Mouse (Mus musculus) hindbrain, embryonic 16.5 days (tissue): ENCODE data around the gene Cnpy1. TPM values are rescaled to one million over a fixed set of nuclear protein-coding genes. Genes with fewer than 3 reads are reported as not detected.

Source experiments
- ATAC-seq: fragments of 200-750 bp; cut with Nextera tagmentation; 2 replicates; pipeline ENCODE4 v1.8.0; 2017; ENCODE audit warnings: moderate TSS enrichment, moderate library complexity
- H3K27ac ChIP-seq: fragments of 300-500 bp; sonication (generic); 2 replicates; pipeline ENCODE4 v1.5.1; 2014; ENCODE audit warnings: low read depth, mild to moderate bottlenecking, control low read depth, low read length, moderate library complexity
- H3K27me3 ChIP-seq: fragments of 300-500 bp; sonication (generic); replicated peaks from 2 replicates; pipeline ENCODE4 v1.6.1; 2014; ENCODE audit warnings: low read length; ENCODE audit not compliant: control insufficient read depth, insufficient read depth
- H3K36me3 ChIP-seq: fragments of 300-500 bp; sonication (generic); 2 replicates; pipeline ENCODE4 v1.6.1; 2014; ENCODE audit warnings: mild to moderate bottlenecking, low read length, moderate library complexity, mixed read lengths; ENCODE audit not compliant: control insufficient read depth, insufficient read depth
- H3K4me1 ChIP-seq: fragments of 300-500 bp; sonication (generic); 2 replicates; pipeline ENCODE4 v1.6.1; 2014; ENCODE audit warnings: low read depth, low read length; ENCODE audit not compliant: control insufficient read depth, insufficient read depth
- H3K4me2 ChIP-seq: fragments of 300-500 bp; sonication (generic); 2 replicates; pipeline ENCODE4 v1.6.1; 2014; ENCODE audit warnings: mild to moderate bottlenecking, low read length, control low read depth, moderate library complexity
- H3K4me3 ChIP-seq: fragments of 300-500 bp; sonication (generic); 2 replicates; pipeline ENCODE4 v1.5.1; 2014; ENCODE audit warnings: mild to moderate bottlenecking, low read length, control low read depth, moderate library complexity
- H3K9ac ChIP-seq: fragments of 300-500 bp; sonication (generic); 2 replicates; pipeline ENCODE4 v1.6.1; 2014; ENCODE audit warnings: low read depth, mild to moderate bottlenecking, control low read depth, low read length, moderate library complexity
- H3K9me3 ChIP-seq: fragments of 300-500 bp; sonication (generic); 2 replicates; pipeline ENCODE4 v1.6.1; 2014; ENCODE audit warnings: mild to moderate bottlenecking, low read length, moderate library complexity; ENCODE audit not compliant: control insufficient read depth
- WGBS: fragments of 180-500 bp; shearing (Covaris S2); extraction: QIAGEN DNeasy Blood & Tissue Kit; methylation state at CpG from one replicate; pipeline ENCODE4 v1.1.7; 2014; 5-methylcytosine and 5-hydroxymethylcytosine counted together
- polyA plus RNA-seq: library from polyadenylated mRNA; unstranded; fragments of >200 nt; fragmentation: Nextera tagmentation; extraction: Ambion mirVana; gene quantifications from 2 replicates; pipeline ENCODE4 v1.2.1, GENCODE M21; 2015

The Cnpy1 gene
- polyA plus RNA-seq, 1 experiment from 2014 or later = 25.0 TPM

GRCm38 (mm10) chr5:28250479-28250878 is 4.9 kb upstream of the Cnpy1 start:
- WGBS = 94% methylated on average over 2 of the region's 2 CpGs
- H3K4me2 ChIP-seq = no peak overlapping the region
- H3K36me3 ChIP-seq = no peaks in the 10 kb centered on the region
- no peak for ATAC-seq
- no peaks in the 10 kb centered on the region for H3K9me3 ChIP-seq
- no peak overlapping the region for H3K4me3 ChIP-seq
- no peak overlapping the region for H3K27ac ChIP-seq
- no peak overlapping the region for H3K9ac ChIP-seq
- H3K27me3 ChIP-seq = no peaks in the 10 kb centered on the region
- peaks cover 7% of the 10 kb centered on the region for H3K4me1 ChIP-seq

GRCm38 (mm10) chr5:28245121-28245520 is 485 bp downstream of the Cnpy1 start:
- H3K9ac ChIP-seq = no peak overlapping the region
- H3K4me1 ChIP-seq = no peaks in the 10 kb centered on the region
- no peaks in the 10 kb centered on the region for H3K36me3 ChIP-seq
- no peaks in the 10 kb centered on the region for H3K27me3 ChIP-seq
- H3K9me3 ChIP-seq = no peaks in the 10 kb centered on the region
- peak; percentile 42; the same call in 1 of the 2 replicates for ATAC-seq
- H3K4me2 ChIP-seq = no peak overlapping the region
- H3K27ac ChIP-seq = no peak overlapping the region
- H3K4me3 ChIP-seq = no peak overlapping the region
- 67% methylated on average over 4 of the region's 4 CpGs for WGBS

GRCm38 (mm10) chr5:28243501-28244177 is 2.0 kb downstream of the Cnpy1 start:
- Histone ChIP-seq H3K36me3 (no peaks in the 10 kb centered on the region), H3K9me3 (no peaks in the 10 kb centered on the region), H3K4me2 (no peak overlapping the region), H3K27ac (no peak overlapping the region), H3K4me3 (no peak overlapping the region), H3K4me1 (no peaks in the 10 kb centered on the region), H3K9ac (no peak overlapping the region), H3K27me3 (no peaks in the 10 kb centered on the region)
- ATAC-seq = no peak
- WGBS = 76% methylated on average over 8 of the region's 8 CpGs

GRCm38 (mm10) chr5:28241423-28241822 is 4.2 kb downstream of the Cnpy1 start:
- Histone ChIP-seq H3K4me2 (no peak overlapping the region), H3K9ac (no peak overlapping the region), H3K4me3 (no peak overlapping the region), H3K27ac (no peak overlapping the region), H3K27me3 (no peaks in the 10 kb centered on the region), H3K36me3 (no peaks in the 10 kb centered on the region), H3K4me1 (no peaks in the 10 kb centered on the region), H3K9me3 (no peaks in the 10 kb centered on the region)
- no peak for ATAC-seq
- WGBS = 82% methylated on average over 4 of the region's 4 CpGs

- Histone ChIP-seq H3K27me3 (no peaks in the 10 kb centered on the region), H3K36me3 (no peaks in the 10 kb centered on the region), H3K4me2 (no peak overlapping the region), H3K27ac (no peak overlapping the region), H3K4me1 (no peaks in the 10 kb centered on the region), H3K9ac (no peak overlapping the region), H3K9me3 (no peaks in the 10 kb centered on the region), H3K4me3 (no peak overlapping the region)
- 80% methylated on average over 5 of the region's 5 CpGs for WGBS
- ATAC-seq = no peak
Measured at GRCm38 (mm10) chr5:28239829-28240228, 5.8 kb downstream of the Cnpy1 start.

GRCm38 (mm10) chr5:28238876-28239275 is 6.7 kb downstream of the Cnpy1 start:
- no peaks in the 10 kb centered on the region for H3K4me1 ChIP-seq
- H3K9me3 ChIP-seq = no peaks in the 10 kb centered on the region
- H3K27me3 ChIP-seq = no peaks in the 10 kb centered on the region
- H3K4me3 ChIP-seq = no peak overlapping the region
- H3K9ac ChIP-seq = no peak overlapping the region
- WGBS = 92% methylated on average over 5 of the region's 5 CpGs
- ATAC-seq = no peak
- no peaks in the 10 kb centered on the region for H3K36me3 ChIP-seq
- H3K4me2 ChIP-seq = no peak overlapping the region
- no peak overlapping the region for H3K27ac ChIP-seq

GRCm38 (mm10) chr5:28238152-28238551 is 7.5 kb downstream of the Cnpy1 start:
- Histone ChIP-seq H3K9ac (no peak overlapping the region), H3K36me3 (no peaks in the 10 kb centered on the region), H3K27me3 (no peaks in the 10 kb centered on the region), H3K4me1 (no peaks in the 10 kb centered on the region), H3K27ac (no peak overlapping the region), H3K4me3 (no peak overlapping the region), H3K9me3 (no peaks in the 10 kb centered on the region), H3K4me2 (no peak overlapping the region)
- 0 out of 2 replicates have a peak, but pooled peaks have one; percentile 25 for ATAC-seq
- WGBS = 24% methylated on average over 4 of the region's 4 CpGs

GRCm38 (mm10) chr5:28237715-28238114 is 7.9 kb downstream of the Cnpy1 start:
- Histone ChIP-seq H3K27ac (no peak overlapping the region), H3K4me3 (no peak overlapping the region), H3K9ac (no peak overlapping the region), H3K4me2 (no peak overlapping the region), H3K27me3 (no peaks in the 10 kb centered on the region), H3K9me3 (no peaks in the 10 kb centered on the region), H3K4me1 (no peaks in the 10 kb centered on the region), H3K36me3 (no peaks in the 10 kb centered on the region)
- WGBS = 71% methylated on average over 2 of the region's 2 CpGs
- no peak for ATAC-seq

- H3K4me2 ChIP-seq = no peak overlapping the region
- peak; percentile 87 for ATAC-seq
- H3K27me3 ChIP-seq = no peaks in the 10 kb centered on the region
- H3K36me3 ChIP-seq = no peaks in the 10 kb centered on the region
- H3K27ac ChIP-seq = no peak overlapping the region
- no peak overlapping the region for H3K9ac ChIP-seq
- H3K4me3 ChIP-seq = no peak overlapping the region
- WGBS = 24% methylated on average over 4 of the region's 4 CpGs
- no peaks in the 10 kb centered on the region for H3K9me3 ChIP-seq
- H3K4me1 ChIP-seq = no peaks in the 10 kb centered on the region
Measured at GRCm38 (mm10) chr5:28237055-28237454, 8.6 kb downstream of the Cnpy1 start.
